Mouse (Mus musculus): Measurements from ENCODE around the gene Samd4. TPM values are rescaled to one million over a fixed set of nuclear protein-coding genes. Genes with fewer than 3 reads are reported as not detected.

The Samd4 gene
- total RNA-seq (2021) = 10 to 100 TPM; 56.0 to 58.2 TPM

DNA sequence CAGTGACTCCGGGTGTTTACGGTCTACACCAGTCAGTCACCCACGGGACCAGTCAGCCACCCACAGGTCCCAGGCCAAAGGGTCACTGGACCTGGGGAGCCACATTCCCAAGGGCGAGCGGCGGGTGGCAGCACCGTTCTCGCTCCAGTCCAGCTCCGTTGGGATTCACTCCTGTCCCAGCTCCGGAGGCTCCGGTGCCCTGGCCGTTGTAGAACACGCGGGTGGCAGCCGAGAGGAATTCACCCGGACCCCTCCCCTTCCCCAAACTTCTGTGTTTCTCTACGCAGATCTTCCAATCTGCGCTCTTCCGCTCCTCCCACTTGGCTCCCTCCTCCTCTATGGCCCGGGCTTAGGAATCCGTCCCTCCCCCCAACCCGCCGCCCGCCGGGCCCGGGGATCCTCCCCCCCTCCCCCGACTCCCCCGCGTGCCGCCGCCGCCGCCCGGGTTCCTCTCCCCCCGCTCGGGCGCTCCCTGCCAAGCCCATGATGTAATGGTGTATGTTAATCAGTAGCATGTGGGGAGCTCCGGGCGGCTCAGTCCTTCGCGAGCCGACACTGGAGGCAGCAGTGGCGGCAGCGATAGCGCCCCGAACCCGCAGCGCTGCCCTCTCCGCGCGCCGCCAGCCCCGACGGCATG is at the start of gene Samd4:
Gene Samd4, plus strand, starts transcription at position 424 of the 637 bp plus-strand sequence.
- intact Hi-C loops (cut with DNase I) = loop anchor here (2.0 to 5.0 kb wide), 5 partner anchors 50 to 376 kb away; partner anchors contain the start of genes Cgrrf1, Gch1 and Gmfb
- peak; percentile 83 to 88 for DNase-seq

DNA sequence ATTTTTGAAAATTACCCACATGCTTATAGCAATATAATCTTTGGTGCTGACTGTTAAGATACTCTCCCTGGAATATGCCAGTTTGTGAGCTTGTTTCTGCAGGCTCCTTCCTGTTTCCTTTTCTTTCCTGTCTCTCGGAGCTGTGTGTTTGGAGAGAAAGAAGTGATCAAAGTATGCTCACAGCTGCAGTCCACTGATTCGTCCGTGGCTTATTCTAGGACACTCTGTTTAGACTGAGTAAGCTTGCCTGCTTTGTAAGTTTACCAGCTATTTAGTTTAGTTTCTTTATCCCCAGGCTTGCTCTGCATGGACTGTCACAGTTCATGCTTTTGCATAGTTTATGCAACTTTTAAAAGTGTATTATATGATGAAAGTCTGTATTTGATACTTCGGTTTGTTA is 43.3 kb upstream of the Samd4 start:
- intact Hi-C loops (cut with DNase I) = no loop called here
- DNase-seq = no peak

DNA sequence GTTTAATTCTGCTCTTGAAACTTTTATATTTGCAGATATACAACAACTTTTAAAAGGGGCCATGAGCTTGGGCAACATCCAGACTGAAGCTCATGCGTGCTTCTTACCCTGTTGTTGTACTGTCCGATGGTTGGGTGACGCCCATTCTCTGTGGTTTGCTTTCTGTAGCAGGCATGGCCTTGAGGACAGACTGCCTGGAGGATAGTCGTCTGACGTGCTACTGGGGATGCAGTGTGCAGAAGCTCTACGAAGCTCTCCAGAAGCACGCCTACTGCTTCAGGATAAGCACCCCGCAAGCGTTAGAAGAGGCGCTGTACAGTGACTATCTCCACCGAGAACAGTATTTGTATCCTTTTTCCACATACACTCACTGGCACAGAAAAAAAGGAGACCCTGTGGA is 36.9 kb upstream of the Samd4 start:
- intact Hi-C loops (cut with DNase I) = no loop called here

DNA sequence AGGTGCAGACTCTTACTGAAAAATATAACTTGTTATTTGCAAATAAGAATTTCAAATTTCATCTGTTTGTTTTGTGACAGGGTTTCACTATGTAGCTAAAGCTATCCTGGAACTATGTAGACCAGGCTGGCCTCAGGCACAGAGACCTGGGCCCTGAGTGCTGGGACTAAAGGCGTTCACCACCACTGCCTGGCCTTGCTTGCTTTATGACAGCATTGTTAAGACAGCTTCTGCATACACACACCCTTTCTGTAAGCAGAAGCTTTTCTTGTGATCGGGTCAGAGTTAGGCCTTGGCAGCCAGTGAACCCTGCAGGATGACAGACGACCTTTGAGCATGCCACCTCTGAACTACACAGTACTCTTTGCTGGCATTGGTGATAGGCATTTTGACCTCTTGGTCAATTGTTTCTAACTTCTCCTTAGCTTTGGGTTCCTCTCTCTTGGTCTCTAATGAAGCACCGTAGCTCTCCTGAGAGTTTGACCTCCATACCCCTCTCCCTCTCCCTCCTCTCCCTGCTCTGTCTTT is 34.5 kb upstream of the Samd4 start:
- intact Hi-C loops (cut with DNase I) = no loop called here

More for the DNA sequence above, 36.9 kb upstream of the Samd4 start:
- DNase-seq = no peak

DNA sequence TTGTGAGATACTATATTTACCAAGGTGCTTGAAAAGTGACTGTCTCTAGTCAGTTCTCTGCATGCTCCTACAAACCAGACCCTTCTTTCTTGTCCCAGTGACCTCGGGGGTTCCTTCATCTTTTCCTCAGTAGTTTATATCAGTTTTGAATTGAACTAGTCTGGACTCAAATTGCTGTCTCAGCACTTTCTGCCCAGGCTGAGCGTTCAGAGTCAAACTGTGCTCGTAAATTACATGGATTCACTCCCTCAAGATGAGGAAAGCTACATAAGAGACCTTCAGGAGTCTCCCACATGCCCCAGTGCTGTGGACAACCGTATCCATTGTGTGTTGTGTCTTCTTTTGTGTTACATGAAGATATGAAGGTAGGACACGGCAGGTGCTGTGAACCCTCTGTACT is 33.9 kb upstream of the Samd4 start:
- intact Hi-C loops (cut with DNase I) = no loop called here
- no peak for DNase-seq

More for the DNA sequence above, 34.5 kb upstream of the Samd4 start:
- no peak for DNase-seq

DNA sequence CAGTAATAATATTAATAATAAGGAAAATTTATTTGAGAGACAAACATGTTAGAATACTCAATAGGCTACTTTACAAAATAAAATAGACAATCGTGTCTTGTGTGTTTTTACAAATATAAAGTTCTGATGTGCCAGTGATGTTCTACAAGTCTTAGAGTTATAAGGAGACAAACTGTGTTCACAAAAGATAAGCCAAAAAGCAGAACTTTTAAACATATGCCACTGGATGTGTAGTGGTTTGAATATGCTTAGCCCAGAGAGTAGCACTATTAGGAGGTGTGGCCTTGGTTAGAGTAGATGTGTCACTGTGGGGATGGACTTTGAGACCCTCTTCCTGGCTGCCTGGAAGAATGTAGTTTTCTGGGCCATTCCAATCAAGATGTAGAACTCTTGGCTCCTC is 32.9 kb upstream of the Samd4 start:
- intact Hi-C loops (cut with DNase I) = no loop called here
- DNase-seq = no peak

DNA sequence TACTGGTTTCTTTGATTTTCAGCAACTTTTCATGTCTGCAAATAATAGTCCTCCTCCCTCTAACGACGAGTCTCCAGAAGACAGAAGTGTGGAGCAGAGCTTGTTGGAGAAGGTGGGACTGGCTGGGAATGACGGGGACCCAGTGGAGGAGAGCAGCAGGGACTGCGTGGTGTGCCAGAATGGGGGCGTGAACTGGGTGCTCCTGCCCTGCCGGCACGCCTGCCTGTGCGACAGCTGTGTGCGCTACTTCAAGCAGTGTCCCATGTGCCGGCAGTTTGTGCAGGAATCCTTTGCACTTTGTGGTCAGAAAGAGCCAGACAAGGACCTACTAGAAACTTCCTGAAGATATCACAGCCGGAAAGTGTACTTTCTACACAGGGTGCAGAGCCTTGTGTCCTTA is 29.0 kb upstream of the Samd4 start:
- no peak for DNase-seq
- intact Hi-C loops (cut with DNase I) = no loop called here

DNA sequence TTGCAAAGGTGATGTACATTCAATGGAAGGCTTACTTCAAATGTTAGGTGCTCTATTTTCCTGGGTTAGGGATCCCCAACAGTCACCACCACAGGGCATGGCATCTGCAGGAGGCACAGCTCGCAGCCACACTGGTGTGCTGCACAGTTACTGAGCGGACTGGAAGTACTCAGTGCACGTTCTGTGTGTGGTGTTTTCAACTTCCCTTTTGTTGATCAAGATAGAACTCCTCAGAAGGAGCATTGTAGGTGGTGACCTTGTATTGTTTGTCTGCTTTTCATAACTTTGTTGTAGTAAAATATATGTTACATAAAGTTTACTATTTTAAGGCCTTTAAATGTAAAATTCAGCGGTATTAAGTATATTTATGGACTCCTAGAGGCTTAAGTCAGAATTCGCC is 19.7 kb upstream of the Samd4 start:
- no peak for DNase-seq
- intact Hi-C loops (cut with DNase I) = no loop called here

DNA sequence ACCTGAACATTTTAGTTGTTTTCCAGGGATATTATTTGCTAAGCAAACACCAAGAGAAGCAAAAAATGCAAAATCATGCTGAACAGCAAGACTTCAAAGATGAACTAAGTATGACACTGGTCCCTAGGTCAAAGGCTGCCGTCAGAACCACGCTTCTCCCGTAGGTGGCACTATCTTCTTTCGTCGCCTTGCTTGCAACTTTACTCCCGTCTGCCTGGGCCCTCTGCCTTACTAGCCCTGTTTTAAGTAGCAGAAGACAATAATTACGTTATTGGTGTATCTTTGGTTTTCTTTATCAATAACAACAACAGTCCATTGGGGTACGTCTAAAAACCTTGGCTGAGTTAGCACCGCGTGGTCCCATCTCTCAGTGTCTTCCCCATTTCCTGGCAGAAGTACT is 1.7 kb upstream of the Samd4 start:
- intact Hi-C loops (cut with DNase I) = loop anchor here (1.0 to 5.0 kb wide), 3 partner anchors 71 to 306 kb away; partner anchors contain the start of gene Gch1
- peak; percentile 71 to 76 for DNase-seq

DNA sequence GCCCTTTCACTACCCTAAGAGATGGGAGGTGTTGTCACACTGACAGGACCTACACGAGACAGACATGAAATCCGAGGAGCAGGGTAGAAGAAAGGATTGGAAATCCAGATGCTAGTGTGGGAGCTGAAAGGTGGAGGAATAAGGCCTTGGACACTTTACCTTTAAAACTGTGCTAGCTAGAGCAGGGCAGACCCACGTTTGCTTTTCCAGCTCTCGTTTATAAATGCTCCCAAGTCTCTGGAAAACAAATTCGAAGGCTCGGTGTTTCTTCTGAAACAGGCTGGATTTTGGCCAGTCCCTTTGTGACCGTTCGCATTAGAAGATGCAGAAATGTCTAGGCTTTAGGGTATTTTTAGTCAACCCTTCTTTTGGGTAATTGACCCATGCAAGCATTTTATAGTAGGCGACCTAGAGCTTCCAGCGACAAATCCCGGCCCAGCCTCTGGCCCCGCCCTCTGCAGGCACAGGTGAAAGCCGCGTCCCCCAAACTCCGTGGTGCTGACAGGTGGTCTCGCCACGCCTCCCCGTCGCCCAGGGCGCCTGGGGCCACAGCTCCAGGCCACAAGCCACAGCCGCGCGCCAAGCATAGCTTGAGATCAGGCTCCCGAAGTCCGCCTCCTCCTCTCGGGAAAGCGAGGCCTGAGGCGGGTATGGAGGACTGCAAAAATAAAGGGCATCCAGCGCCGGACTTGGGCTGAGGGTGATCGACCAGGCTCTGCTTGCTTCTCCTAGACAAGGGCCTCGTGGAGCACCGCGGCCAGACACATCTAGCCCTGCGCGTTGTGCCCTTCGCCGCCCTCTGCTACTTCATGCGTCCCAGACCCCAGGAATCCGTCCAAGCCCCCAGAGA is 848 bp upstream of the Samd4 start:
- intact Hi-C loops (cut with DNase I) = loop anchor here (1.0 to 5.0 kb wide), 6 partner anchors 49 to 377 kb away; partner anchors contain the start of genes Cgrrf1, Gch1 and Gmfb
- peak; percentile 8 to 29 for DNase-seq

DNA sequence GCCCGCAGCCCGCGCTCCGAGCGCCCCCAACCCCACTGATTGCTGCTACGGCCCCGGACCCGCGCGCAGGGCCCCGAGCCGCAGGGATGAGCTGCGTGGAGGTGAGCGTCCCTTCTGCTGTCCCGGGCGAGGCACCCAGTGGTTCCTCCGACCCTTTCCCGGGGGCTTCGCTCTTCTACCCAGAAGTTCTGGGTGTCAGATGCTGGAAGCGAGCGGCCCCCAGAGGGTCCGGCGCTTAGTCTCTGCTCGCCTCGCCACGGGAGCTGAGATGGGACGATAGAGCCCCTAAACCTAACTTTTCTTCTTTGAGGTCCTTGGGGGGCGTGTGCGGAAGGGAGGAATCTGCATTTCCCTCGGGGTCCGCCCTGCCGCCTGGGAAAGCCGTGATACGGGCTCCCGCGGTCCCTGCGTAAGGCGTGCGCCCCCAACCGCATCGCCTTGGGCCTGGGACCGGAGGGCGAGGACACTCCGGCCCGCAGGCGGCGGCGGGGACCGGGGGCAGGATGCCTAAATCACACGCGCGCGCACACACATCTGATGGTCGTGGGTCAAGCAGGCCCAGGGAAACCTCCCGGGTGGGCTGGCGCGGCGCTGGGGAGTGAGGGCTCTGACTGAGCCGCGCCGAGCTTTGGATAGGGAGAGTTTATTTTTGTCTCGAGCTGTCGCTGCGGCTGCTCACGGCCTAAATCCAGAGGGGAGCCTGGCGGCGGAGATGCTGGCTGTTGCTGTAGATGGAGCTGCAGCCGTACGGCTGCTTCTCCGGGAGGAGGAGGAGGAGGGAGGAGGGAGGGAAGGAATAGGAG is 615 bp downstream of the Samd4 start:
- intact Hi-C loops (cut with DNase I) = loop anchor here (2.0 to 5.0 kb wide), 5 partner anchors 50 to 376 kb away; partner anchors contain the start of genes Cgrrf1, Gch1 and Gmfb
- peak; percentile 62 to 79 for DNase-seq

DNA sequence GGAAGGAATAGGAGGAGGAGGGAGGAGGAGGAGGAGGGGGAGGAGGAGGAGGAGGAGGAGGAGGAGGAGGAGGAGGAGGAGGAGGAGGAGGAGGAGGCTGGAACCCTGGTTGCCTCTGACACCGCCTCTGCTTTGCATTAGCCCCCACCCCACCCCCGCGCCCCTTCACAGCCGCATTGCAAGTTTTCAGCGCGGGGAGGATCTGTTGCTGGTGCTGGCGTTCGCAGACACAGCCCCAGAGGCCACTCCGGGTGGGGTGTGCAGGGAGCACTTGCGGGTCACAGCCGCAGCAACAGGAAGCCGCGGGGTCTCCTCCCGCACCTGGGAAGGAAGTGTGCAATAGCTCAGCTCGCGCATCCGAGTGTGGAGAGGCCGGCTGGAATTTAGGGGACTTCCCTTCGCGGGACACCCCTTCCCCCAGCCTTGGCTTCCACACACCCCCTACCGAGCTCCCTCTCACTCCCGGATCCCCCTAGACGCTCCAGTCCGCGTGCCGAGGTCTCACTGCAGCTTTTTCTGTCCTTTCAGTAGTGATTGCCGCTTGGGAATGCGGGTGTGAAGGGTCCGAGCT is 1.3 kb downstream of the Samd4 start:
- intact Hi-C loops (cut with DNase I) = loop anchor here (2.0 to 5.0 kb wide), 7 partner anchors 37 to 375 kb away; partner anchors contain the start of genes Cgrrf1, Gch1 and Gmfb

DNA sequence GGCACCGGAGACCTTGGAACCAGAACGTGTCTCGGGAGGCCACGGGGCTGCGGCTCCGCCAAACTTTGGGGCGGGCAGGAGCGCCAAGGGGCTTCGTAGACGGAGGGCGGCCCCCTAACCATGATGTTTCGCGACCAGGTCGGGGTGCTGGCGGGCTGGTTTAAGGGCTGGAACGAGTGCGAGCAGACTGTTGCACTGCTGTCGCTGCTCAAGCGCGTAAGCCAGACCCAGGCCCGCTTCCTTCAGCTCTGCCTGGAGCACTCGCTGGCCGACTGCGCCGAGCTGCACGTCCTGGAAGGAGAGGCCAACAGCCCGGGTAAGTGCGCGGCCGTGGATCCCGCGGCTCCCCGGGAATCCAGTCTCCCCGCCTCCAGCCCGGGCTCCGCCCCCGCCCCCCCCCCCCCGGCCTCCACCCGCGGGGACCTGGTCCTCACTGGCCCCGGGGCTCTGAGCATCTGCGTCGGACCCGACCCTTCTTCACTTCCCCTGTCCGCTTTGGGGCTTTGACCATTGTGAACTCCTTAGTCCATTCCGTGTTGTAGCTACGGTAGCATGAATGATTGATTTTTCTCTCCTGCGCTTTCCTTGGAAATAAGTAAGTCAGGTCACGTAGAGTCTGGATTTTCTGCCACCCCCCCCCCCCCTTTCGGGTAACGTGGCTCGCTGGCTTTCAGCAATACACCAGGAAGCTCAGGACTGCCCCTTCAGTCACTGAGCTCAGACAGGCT is 2.2 kb downstream of the Samd4 start:
- peak; percentile 61 to 70 for DNase-seq
- intact Hi-C loops (cut with DNase I) = loop anchor here (2.0 to 5.0 kb wide), 4 partner anchors 36 to 302 kb away; partner anchors contain the start of gene Gch1

More for the DNA sequence above, 1.3 kb downstream of the Samd4 start:
- peak; percentile 57 to 65 for DNase-seq

DNA sequence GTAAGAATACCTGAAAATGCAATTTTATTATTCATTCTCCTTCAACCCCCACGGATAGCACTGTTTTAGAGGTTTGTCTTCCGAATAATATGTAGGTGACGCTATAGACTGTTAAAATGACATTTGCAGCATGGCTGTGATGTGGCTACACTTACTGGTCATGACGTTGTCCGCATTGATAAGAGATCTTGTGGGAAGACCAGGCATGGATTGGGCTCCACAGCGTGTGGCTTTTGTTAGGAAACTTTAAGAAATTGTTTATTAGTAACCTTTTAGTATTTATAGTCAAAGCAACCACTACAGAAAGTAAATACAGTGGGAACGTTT is 2.7 kb downstream of the Samd4 start:
- intact Hi-C loops (cut with DNase I) = loop anchor here (2.0 kb wide), 2 partner anchors 35 to 117 kb away; no protein-coding TSS in a partner anchor
- DNase-seq = peak; percentile 6 to 27

DNA sequence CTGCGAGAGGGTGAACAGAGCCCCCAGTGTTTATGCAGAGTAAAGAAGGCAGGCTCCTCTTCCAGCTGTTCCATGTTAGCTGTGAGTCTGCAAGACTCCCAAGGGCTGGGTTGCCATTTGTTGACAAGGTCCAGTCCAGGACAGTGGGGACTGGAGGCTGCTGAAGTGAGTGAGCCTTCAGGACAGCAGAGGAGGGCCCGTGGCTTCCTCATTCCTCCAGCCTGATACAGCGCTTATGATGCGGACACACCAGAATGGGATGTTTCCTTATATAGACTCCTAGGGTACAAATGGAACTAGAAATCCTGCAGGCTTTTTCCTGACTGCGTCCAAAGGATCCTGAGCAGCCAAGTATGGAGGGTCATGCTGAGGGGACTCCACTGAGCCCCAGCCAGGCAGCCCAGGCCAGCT is 3.2 kb downstream of the Samd4 start:
- intact Hi-C loops (cut with DNase I) = loop anchor here (2.0 kb wide), 2 partner anchors 35 to 117 kb away; no protein-coding TSS in a partner anchor
- DNase-seq = peak; percentile 45 to 64

DNA sequence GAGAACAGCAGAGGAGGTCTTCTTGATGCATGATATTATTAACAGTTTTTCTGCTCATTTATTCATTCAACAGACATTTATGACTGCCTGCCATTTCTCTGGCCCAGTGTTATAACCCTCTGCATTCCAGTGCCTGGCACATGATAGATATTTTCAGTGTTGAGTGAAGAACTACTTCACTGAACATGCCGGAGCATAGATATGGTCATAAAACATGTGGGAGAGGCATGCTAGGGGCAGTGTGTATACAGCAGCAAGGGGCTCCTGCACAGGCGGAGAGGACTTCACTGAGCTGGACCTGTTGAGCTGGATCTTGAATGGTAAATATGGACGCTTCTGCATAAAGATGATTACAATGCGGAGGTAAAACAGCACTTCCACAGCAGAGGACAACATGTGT is 6.4 kb downstream of the Samd4 start:
- intact Hi-C loops (cut with DNase I) = no loop called here

DNA sequence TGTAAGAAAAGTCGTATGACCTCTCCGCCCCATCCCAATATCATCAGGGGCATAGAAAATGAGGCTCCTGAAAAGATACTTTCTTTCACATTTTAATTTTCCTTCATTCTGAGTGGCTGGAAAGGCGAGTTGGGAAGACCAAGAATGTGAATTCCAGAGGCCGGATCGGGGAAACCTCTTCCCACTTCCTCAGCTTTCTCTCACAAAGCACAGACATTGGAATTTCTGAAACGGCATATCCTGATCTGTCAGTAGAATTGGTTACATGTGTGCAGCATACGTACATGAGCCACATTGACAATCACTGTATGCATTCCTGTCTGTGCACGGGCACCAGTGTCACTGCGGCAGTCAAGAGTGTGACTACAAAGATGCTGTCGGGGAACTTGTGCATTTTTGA is 11.3 kb downstream of the Samd4 start:
- no peak for DNase-seq
- intact Hi-C loops (cut with DNase I) = no loop called here

More for the DNA sequence above, 6.4 kb downstream of the Samd4 start:
- no peak for DNase-seq

DNA sequence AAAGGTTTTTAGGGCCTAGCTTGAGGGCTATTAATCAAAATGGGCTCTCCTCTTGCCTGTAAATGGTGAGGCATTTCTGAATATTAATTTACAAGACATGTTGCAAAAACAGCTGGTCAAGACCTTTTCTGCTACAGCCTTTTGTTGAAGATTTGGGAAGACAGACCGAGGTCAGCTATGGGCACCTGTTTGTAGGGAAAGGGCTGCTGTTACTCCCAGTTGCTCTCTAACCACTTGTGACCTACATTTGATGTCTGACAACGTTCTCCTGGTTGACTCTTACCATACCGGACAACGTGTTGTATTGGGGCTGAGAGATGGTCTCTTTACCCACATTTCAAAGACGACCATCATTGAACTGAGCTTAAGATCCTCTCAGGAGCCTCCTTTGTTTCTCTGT is 15.3 kb downstream of the Samd4 start:
- intact Hi-C loops (cut with DNase I) = no loop called here
- no peak for DNase-seq

DNA sequence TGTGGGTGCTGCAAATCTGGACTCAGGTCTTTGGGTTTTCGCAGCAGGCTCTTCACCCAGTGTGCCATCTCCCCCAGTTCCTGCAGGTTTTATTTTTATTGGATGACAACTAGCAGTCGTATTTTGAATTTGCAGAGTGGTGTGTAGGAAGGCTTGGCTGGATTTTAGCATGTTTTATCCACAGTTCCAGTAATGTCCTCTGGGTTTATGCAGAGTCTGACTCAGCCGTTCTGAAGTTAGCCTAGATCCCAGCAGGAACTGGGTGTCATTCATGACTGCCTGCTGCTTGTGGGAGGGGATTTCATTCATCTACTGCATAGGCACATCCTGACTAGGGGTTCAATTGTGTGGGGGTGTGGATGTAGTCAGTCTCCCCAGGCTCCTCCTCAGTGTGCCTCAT is 16.0 kb downstream of the Samd4 start:
- intact Hi-C loops (cut with DNase I) = no loop called here

More for the DNA sequence above, 16.0 kb downstream of the Samd4 start:
- DNase-seq = no peak
